Mouse (Mus musculus) liver, embryonic 16.5 days (tissue): ENCODE results near the gene Ambra1. TPM values are rescaled to one million over a fixed set of nuclear protein-coding genes. Genes with fewer than 3 reads are reported as not detected.

Source experiments
- ATAC-seq: fragments of 200-750 bp; cut with Nextera tagmentation; 2 replicates; pipeline ENCODE4 v1.8.0; 2017; ENCODE audit warnings: low read depth, mild to moderate bottlenecking, moderate number of reproducible peaks, moderate library complexity
- H3K27ac ChIP-seq: fragments of 300-500 bp; sonication (generic); 2 replicates; pipeline ENCODE4 v1.5.1; 2014; ENCODE audit warnings: mild to moderate bottlenecking, low read length
- H3K27me3 ChIP-seq: fragments of 300-500 bp; sonication (generic); 2 replicates; pipeline ENCODE4 v1.6.1; 2014; ENCODE audit warnings: low read depth, low read length, mixed read lengths; ENCODE audit not compliant: control insufficient read depth, insufficient read depth
- H3K36me3 ChIP-seq: fragments of 300-500 bp; sonication (generic); 2 replicates; pipeline ENCODE4 v1.6.1; 2014; ENCODE audit warnings: mild to moderate bottlenecking; ENCODE audit not compliant: control insufficient read depth, insufficient read depth
- H3K4me1 ChIP-seq: fragments of 300-500 bp; sonication (generic); 2 replicates; pipeline ENCODE4 v1.6.1; 2014; ENCODE audit warnings: low read depth, low read length, mixed read lengths; ENCODE audit not compliant: control insufficient read depth
- H3K4me2 ChIP-seq: fragments of 300-500 bp; sonication (generic); 2 replicates; pipeline ENCODE4 v1.6.1; 2014; ENCODE audit warnings: low read depth, low read length, mixed read lengths
- H3K4me3 ChIP-seq: fragments of 300-500 bp; sonication (generic); 2 replicates; pipeline ENCODE4 v1.5.1; 2014; ENCODE audit warnings: low read depth, mild to moderate bottlenecking, low read length
- H3K9ac ChIP-seq: fragments of 300-500 bp; sonication (generic); 2 replicates; pipeline ENCODE4 v1.6.1; 2014; ENCODE audit warnings: low read depth, low read length
- H3K9me3 ChIP-seq: fragments of 300-500 bp; sonication (generic); replicated peaks from 2 replicates; pipeline ENCODE4 v1.6.1; 2016; ENCODE audit warnings: low read length; ENCODE audit not compliant: control insufficient read depth
- WGBS: fragments of 180-500 bp; shearing (Covaris S2); extraction: QIAGEN DNeasy Blood & Tissue Kit; methylation state at CpG from one replicate; pipeline ENCODE4 v1.1.7; 2014; ENCODE audit not compliant: insufficient replicate concordance; 5-methylcytosine and 5-hydroxymethylcytosine counted together
- polyA plus RNA-seq: library from polyadenylated mRNA; unstranded; fragments of >200 nt; fragmentation: Nextera tagmentation; extraction: Ambion mirVana; gene quantifications from 2 replicates; pipeline ENCODE4 v1.2.1, GENCODE M21; 2015

The Ambra1 gene
- polyA plus RNA-seq, 1 experiment from 2014 or later, result 6.1 TPM

DNA sequence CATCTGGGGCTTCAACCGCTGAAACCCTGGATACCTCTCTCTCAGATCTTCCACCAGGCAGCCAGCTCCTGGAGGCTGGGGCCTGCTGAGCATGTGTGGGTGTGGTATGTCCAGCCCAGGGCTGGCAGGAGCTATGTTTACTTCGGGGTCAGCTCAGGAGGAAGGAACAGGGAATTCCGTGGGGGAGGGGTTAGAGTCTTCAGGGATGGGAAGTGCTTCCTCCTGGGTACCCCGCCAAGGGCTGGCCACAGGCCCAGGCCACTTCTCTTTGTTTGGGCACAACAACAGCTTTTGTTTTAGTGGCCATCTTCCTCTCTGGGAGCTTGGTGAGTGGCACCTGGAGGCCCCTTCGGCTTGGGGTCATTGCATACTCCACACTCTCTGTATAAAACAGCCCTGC is 223.9 kb downstream of the Ambra1 start:
- H3K4me3 ChIP-seq, result no peak overlapping the region
- H3K9ac ChIP-seq, result peak overlapping the region; percentile 26; the same call in 1 of the 2 replicates
- WGBS, result 33% methylated on average over 5 of the region's 5 CpGs
- no peak; the same call in 1 of the 2 replicates for ATAC-seq
- H3K27me3 ChIP-seq, result no peaks in the 10 kb centered on the region
- peaks cover 78% of the 10 kb centered on the region for H3K4me1 ChIP-seq
- H3K36me3 ChIP-seq, result no peaks in the 10 kb centered on the region
- H3K4me2 ChIP-seq, result no peak overlapping the region
- H3K27ac ChIP-seq, result peak overlapping the region; percentile 48; the same call in 1 of the 2 replicates
- no peaks in the 10 kb centered on the region for H3K9me3 ChIP-seq

DNA sequence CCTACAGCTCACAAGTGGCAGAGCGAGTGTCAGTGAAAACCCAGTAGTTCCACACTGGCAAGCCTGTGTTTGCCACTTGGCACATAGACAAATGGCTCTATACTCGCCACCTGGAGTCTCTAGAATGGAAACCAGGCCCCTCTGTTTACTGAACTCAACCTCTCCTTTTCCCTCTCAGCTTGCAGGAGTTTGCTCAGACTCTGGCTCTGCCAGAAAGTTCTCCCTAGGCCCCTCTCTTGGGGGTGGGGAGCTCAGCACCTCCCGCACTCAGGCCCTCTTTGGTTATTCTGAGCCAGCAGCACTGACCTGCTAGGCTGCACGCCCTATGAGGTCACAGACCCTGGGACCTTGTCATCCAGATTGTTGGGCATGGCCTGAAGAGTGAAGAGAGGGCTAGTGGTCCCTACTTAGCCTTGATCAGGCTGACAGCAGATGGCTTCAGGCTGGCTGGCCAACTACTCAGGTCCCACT is 225.2 kb downstream of the Ambra1 start:
- no peak overlapping the region for H3K9ac ChIP-seq
- H3K9me3 ChIP-seq, result no peaks in the 10 kb centered on the region
- no peak overlapping the region for H3K4me3 ChIP-seq
- no peak overlapping the region for H3K4me2 ChIP-seq
- peaks cover 75% of the 10 kb centered on the region for H3K4me1 ChIP-seq
- H3K27ac ChIP-seq, result no peak overlapping the region
- no peak for ATAC-seq
- H3K27me3 ChIP-seq, result no peaks in the 10 kb centered on the region
- H3K36me3 ChIP-seq, result no peaks in the 10 kb centered on the region
- WGBS, result 72% methylated on average over 4 of the region's 4 CpGs

DNA sequence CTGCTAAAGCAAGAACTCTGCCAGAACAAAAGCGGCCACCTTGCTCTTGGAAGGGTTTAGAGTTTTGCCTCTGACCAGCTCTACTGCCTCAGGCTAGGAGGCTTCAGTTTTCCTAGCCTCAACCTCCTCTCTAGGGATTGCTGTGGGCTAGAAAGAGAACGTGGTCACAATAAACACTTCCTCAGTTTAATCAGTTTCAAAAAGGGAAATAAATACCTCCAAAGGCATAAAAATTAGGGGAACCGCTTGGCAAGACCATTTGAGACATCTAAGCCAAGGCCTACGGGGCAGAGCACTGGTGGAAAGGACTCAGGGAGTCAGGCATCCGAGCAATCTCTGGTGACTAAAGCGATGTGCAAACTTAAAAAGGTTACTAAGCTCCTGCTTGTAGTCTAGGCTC is 225.9 kb downstream of the Ambra1 start:
- H3K9ac ChIP-seq, result no peak overlapping the region
- H3K36me3 ChIP-seq, result no peaks in the 10 kb centered on the region
- H3K27ac ChIP-seq, result no peak overlapping the region
- H3K27me3 ChIP-seq, result no peaks in the 10 kb centered on the region
- WGBS, result 62% methylated on average over 6 of the region's 6 CpGs
- no peak overlapping the region for H3K4me3 ChIP-seq
- H3K4me1 ChIP-seq, result peaks cover 71% of the 10 kb centered on the region
- H3K9me3 ChIP-seq, result no peaks in the 10 kb centered on the region
- H3K4me2 ChIP-seq, result no peak overlapping the region
- no peak for ATAC-seq

DNA sequence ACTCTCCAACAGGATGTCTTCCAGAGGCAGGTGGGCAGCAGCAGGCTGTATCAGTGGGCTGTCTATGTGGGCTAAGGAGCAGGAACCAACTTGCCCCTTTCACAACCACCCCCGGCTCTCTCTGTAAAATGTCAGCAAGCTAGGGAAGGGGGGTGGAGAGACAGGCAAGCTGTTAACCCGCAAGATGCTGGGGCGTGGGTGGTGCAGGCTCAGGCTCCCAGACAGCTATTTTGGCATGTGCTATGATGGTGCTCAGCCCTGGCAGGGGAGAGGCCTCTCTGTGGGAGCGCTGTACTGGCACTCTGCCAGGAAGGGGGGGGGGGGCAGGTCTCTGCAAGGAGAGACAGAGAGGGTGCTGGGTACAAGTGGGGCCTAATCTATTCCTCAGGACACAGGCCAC is 227.2 kb downstream of the Ambra1 start:
- Histone ChIP-seq H3K4me3 (no peak overlapping the region), H3K4me2 (peak overlapping the region; percentile 26), H3K4me1 (peaks cover 74% of the 10 kb centered on the region), H3K9me3 (no peaks in the 10 kb centered on the region), H3K36me3 (no peaks in the 10 kb centered on the region), H3K9ac (no peak overlapping the region; the same call in 1 of the 2 replicates), H3K27ac (no peak overlapping the region), H3K27me3 (no peaks in the 10 kb centered on the region)
- WGBS, result 0% methylated on average over 4 of the region's 4 CpGs
- peak; percentile 47 for ATAC-seq

DNA sequence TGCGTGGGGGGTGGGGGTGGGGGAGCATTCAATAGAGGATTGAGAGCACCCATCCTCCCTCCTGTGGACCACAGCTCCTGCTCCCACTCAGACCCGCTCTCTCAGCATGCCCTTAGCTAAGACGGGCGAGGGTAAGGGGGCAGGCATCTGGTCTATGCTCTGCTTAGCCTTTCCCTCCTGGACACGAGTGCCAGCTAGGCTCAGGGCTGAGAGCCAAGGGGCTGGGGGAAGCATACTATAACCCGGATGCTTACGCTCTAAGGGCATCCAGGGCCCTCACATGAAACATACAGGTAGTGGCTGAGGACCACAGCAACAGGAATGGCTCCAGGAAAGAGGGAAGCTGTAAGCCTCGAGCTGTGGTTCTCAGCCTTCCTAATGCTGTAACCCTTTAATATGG is 228.1 kb downstream of the Ambra1 start:
- no peak for ATAC-seq
- Histone ChIP-seq H3K4me2 (no peak overlapping the region), H3K4me1 (peaks cover 81% of the 10 kb centered on the region), H3K27ac (no peak overlapping the region), H3K9me3 (no peaks in the 10 kb centered on the region), H3K9ac (no peak overlapping the region), H3K4me3 (no peak overlapping the region), H3K27me3 (no peaks in the 10 kb centered on the region), H3K36me3 (no peaks in the 10 kb centered on the region)
- WGBS, result 74% methylated on average over 8 of the region's 8 CpGs

DNA sequence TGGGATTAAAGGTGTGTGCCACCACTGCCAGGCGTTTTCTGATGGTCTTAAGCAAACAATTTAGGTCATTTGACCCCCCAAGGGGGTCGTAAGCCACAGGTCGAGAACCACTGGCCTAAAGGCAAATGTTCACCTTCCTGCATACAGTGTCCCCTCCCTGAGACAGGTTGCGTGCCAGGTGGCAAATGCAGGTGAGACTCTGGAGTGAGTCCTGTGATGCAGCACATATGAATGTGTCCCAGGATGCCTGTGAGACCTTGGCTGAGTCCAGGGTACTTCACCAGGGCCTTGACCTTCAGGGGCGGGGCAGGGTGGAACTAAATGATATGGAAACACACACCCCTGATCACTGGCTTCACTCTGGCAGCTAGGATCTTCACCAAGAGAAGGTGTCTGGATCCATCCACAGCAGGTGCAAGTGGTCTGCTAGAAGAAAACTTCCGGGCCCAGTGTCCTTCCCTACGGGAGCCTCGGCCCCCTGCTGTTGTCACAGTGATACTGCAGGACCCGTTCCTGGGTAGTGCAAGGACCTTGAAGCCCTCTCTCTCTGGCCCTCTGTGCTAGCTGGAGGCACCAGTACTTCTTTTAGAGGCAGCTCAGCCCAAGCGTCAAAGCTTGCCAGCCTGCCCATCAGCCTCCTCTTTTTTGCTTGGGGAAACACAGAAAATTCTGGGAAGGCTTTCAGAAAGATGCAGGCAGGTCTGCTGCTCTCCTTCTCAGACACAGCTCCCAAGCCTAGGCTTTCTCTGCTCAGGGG is 228.9 kb downstream of the Ambra1 start:
- Histone ChIP-seq H3K36me3 (no peaks in the 10 kb centered on the region), H3K4me3 (no peak overlapping the region), H3K9me3 (no peaks in the 10 kb centered on the region), H3K4me2 (0 out of 2 replicates have a peak overlapping the region, but pooled peaks have one; percentile 4), H3K9ac (0 out of 2 replicates have a peak overlapping the region, but pooled peaks have one; percentile 2), H3K27me3 (no peaks in the 10 kb centered on the region), H3K4me1 (peaks cover 77% of the 10 kb centered on the region), H3K27ac (no peak overlapping the region)
- whole genome bisulfite sequencing, result 38% methylated on average over 10 of the region's 10 CpGs
- ATAC-seq, result no peak

DNA sequence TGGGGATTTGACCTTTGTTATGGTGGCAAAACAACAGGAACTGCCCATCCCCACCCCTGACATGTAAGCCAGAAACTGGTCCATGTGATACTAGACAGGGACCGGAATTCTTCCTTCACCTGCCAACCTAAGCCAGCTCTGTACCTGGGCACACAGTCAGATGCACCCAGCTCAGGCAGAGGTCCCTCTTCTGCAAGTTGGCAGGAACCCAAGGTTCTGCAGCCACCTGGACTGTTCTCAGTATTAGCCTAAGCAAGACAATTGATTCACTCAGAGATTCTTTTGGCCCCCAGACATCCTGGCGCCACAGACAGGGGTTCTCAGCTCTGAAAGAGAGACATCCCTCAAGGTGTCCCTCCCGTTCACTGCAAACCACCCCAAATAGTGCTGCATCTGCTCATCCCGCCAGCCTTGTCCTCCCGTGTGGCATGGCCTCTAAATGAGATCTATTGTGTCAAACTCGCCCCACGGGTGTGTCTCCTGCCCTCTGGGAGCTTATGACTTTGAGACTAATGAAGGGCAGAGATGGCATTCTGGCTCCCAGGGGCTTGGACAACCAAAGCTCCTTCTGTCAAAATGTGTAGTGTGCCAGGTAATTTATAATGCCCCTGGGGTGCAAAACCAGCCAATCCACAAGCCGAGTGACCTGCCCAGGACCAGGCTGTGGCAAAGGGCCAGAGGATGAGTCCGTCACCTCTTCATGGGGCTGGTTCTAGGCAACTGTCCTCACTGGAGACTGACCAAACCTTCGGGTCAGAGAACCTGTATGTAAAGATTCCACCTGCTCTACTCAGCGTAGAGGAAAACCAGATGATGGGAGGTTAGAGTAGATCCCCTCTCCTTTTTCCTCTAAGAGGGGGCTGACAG is 229.8 kb downstream of the Ambra1 start:
- H3K4me3 ChIP-seq, result no peak overlapping the region
- H3K4me1 ChIP-seq, result peaks cover 71% of the 10 kb centered on the region
- ATAC-seq, result no peak
- H3K27ac ChIP-seq, result no peak overlapping the region
- no peak overlapping the region for H3K4me2 ChIP-seq
- H3K27me3 ChIP-seq, result 0 out of 2 replicates have a peak, but pooled peaks cover 1% of the 10 kb centered on the region
- WGBS, result 69% methylated on average over 11 of the region's 11 CpGs
- 0 out of 2 replicates have a peak overlapping the region, but pooled peaks have one; percentile 2 for H3K9ac ChIP-seq
- H3K9me3 ChIP-seq, result no peaks in the 10 kb centered on the region
- no peaks in the 10 kb centered on the region for H3K36me3 ChIP-seq

DNA sequence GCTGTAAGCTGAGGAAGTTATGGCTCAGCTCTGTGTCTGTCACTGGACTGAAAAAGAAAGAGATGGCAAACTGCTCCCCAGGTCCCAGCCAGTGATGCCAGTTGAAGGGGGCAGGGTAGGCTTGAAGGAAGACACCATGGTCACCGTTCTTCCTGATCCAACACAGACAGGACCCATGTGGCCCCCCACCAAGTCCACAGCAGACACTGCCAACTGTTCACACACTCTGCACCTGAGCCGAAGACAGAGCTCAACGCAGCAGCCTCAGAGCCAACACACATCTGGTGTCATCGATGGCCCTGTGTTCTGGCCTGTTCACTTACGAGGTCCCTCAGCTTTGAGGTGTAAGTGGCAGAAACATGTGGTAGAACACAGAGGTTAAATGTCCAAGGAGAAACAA is 230.5 kb downstream of the Ambra1 start:
- WGBS, result 86% methylated on average over 5 of the region's 5 CpGs
- H3K4me1 ChIP-seq, result peaks cover 64% of the 10 kb centered on the region
- peaks cover 7% of the 10 kb centered on the region; the same call in 1 of the 2 replicates for H3K27me3 ChIP-seq
- ATAC-seq, result no peak
- H3K9me3 ChIP-seq, result no peaks in the 10 kb centered on the region
- no peak overlapping the region for H3K27ac ChIP-seq
- no peaks in the 10 kb centered on the region for H3K36me3 ChIP-seq
- H3K9ac ChIP-seq, result no peak overlapping the region
- H3K4me3 ChIP-seq, result no peak overlapping the region
- no peak overlapping the region for H3K4me2 ChIP-seq
